In genomic region chr7:64830214-64830995, GRCm38 (mm10) we compare ENCODE assay signal across 18 mouse cellular contexts. TPM values are rescaled to one million over a fixed set of nuclear protein-coding genes. Genes with fewer than 3 reads are reported as not detected.
A peak's percentile ranks its signal among the peaks of the same experiment; 100 is the strongest.
DNase-seq lines count a peak whose midpoint lies in the region; ATAC-seq and TF ChIP-seq lines count a peak whose summit lies in the region.
"Had no signal": no experiment of that assay in that cellular context is flagged by ENCODE, and none has a peak within 500 bp of the region (broad histone marks: within the 10 kb centered on the region; RNA-seq: fewer than 3 reads in every experiment).

No protein-coding gene starts in this region.

- no peak for TF ChIP-seq POLR2A in ES-Bruce4 (IDR thresholded peaks at IDR 0.05; ENCODE audit: insufficient read depth, low read length)
- TF ChIP-seq POLR2A in kidney, adult 2 months (IDR thresholded peaks at IDR 0.05; ENCODE audit: low read depth, low read length): no peak

- no peak overlapping the region for H3K4me3 ChIP-seq in ES-Bruce4 (ENCODE audit: low read depth, low read length)
- H3K4me3 ChIP-seq in neural tube, embryonic 12.5 days: no peak overlapping the region
- H3K4me3 ChIP-seq in kidney, adult 2 months (ENCODE audit: insufficient read depth, low read depth, low read length): no peak overlapping the region
- H3K4me3 ChIP-seq: embryonic facial prominence, embryonic 10.5 days; heart, embryonic 13.5 days; kidney, embryonic 15.5 days; midbrain, embryonic 13.5 days had no signal

- H3K4me1 ChIP-seq in ES-Bruce4 (ENCODE audit: control insufficient read depth, insufficient read depth, low read length): peaks cover 4% of the 10 kb centered on the region
- H3K4me1 ChIP-seq in neural tube, embryonic 12.5 days: peaks cover 10% of the 10 kb centered on the region; the same call in 1 of the 2 replicates
- no peaks in the 10 kb centered on the region for H3K4me1 ChIP-seq in kidney, adult 2 months (ENCODE audit: control insufficient read depth, insufficient read depth, low read length)
- H3K4me1 ChIP-seq: heart, embryonic 13.5 days had no signal

- no peak overlapping the region for H3K9ac ChIP-seq in ES-Bruce4 (ENCODE audit: low read depth, poor library complexity, severe bottlenecking)
- no peak overlapping the region for H3K9ac ChIP-seq in neural tube, embryonic 12.5 days
- H3K9ac ChIP-seq: heart, embryonic 13.5 days; kidney, embryonic 15.5 days; lung, embryonic 14.5 days; midbrain, embryonic 13.5 days had no signal

- WGBS in neural tube, embryonic 12.5 days: 13% methylated on average over 5 of the region's 5 CpGs
- WGBS in kidney, adult 2 months: 21% methylated on average over 5 of the region's 5 CpGs

- no peak overlapping the region for H3K4me2 ChIP-seq in neural tube, embryonic 12.5 days (replicated peaks)
- H3K4me2 ChIP-seq: heart, embryonic 13.5 days; kidney, embryonic 15.5 days; liver, embryonic 11.5 days; lung, embryonic 14.5 days; midbrain, embryonic 13.5 days had no signal

- no peak for TF ChIP-seq CTCF in ES-Bruce4 (IDR thresholded peaks at IDR 0.05; ENCODE audit: low read depth, low read length)
- no peak for TF ChIP-seq CTCF in kidney, adult 2 months (conservative IDR thresholded peaks at IDR 0.05; ENCODE audit: insufficient read depth, insufficient read length, low read depth, low read length)

- TF ChIP-seq EP300 in ES-Bruce4 (IDR thresholded peaks at IDR 0.05; ENCODE audit: insufficient read depth, low read depth, low read length): peak; percentile 90

- no peaks in the 10 kb centered on the region for H3K36me3 ChIP-seq in ES-Bruce4 (ENCODE audit: control insufficient read depth, insufficient read depth, low read length, poor library complexity, severe bottlenecking)
- H3K36me3 ChIP-seq in neural tube, embryonic 12.5 days: no peaks in the 10 kb centered on the region
- H3K36me3 ChIP-seq in kidney, adult 2 months (ENCODE audit: control insufficient read depth, insufficient read depth, low read length): no peaks in the 10 kb centered on the region
- H3K36me3 ChIP-seq: embryonic facial prominence, embryonic 10.5 days; G1E; heart, embryonic 13.5 days; kidney, embryonic 15.5 days; midbrain, embryonic 13.5 days had no signal

- peak overlapping the region; percentile 69 for H3K27ac ChIP-seq in ES-Bruce4 (ENCODE audit: insufficient read depth, low read length)
- no peak overlapping the region for H3K27ac ChIP-seq in neural tube, embryonic 12.5 days
- no peak overlapping the region for H3K27ac ChIP-seq in kidney, adult 2 months (ENCODE audit: insufficient read depth, low read depth, low read length)
- H3K27ac ChIP-seq: embryonic facial prominence, embryonic 10.5 days; heart, embryonic 13.5 days; kidney, embryonic 15.5 days; midbrain, embryonic 13.5 days had no signal

- no peaks in the 10 kb centered on the region for H3K27me3 ChIP-seq in ES-Bruce4 (ENCODE audit: control insufficient read depth, insufficient read depth, low read length, poor library complexity, severe bottlenecking)
- no peaks in the 10 kb centered on the region for H3K27me3 ChIP-seq in neural tube, embryonic 12.5 days (replicated peaks)
- no peaks in the 10 kb centered on the region for H3K27me3 ChIP-seq in kidney, adult 2 months (replicated peaks; ENCODE audit: control insufficient read depth, insufficient read depth, low read length)
- H3K27me3 ChIP-seq: heart, embryonic 13.5 days; kidney, embryonic 15.5 days; midbrain, embryonic 13.5 days had no signal

- peaks cover 6% of the 10 kb centered on the region for H3K9me3 ChIP-seq in ES-Bruce4 (replicated peaks; ENCODE audit: control insufficient read depth, insufficient read depth, low read length, poor library complexity, severe bottlenecking)
- H3K9me3 ChIP-seq in neural tube, embryonic 12.5 days: no peaks in the 10 kb centered on the region
- H3K9me3 ChIP-seq: embryonic facial prominence, embryonic 10.5 days; kidney, embryonic 15.5 days had no signal

- peak; percentile 41; the same call in 1 of the 2 replicates for ATAC-seq in neural tube, embryonic 12.5 days (ENCODE audit: low FRiP score, low read depth)
- ATAC-seq: forebrain, embryonic 14.5 days; inflammation-experienced regulatory T-cells, adult 6 months; midbrain, embryonic 13.5 days had no signal

- peak; percentile 66 for DNase-seq in R1 (ENCODE audit: low read depth, low spot score)
- DNase-seq in embryo, embryonic 10 days (ENCODE audit: low spot score): peak; percentile 54
- no peak for DNase-seq in kidney, adult 2 months
- DNase-seq in thymus, postnatal 14 days: no peak
- no peak for DNase-seq in gastrocnemius, adult 8-10 months (ENCODE audit: low spot score in 2 of 2)
- DNase-seq: cerebellum, postnatal 10 days; right cerebral cortex, postnatal 25 days had no signal

RNA-seq across cellular contexts. Expression of gene Nsmce3, which starts 42.4 kb away (rescaled TPM):
- 5.8 and 7.0 TPM in 2 replicates for polyA plus RNA-seq in ES-Bruce4 (2011; ENCODE audit: insufficient read depth, insufficient read length, low read depth, missing spikeins)
- 9.9 and 10.3 TPM in 2 replicates for polyA plus RNA-seq in neural tube, embryonic 12.5 days (2016; fragmentation: Nextera tagmentation; extraction: Ambion mirVana)
- polyA plus RNA-seq in kidney, adult 2 months (2012; rRNA removed): 3.5 and 4.0 TPM in 2 replicates
- 1 to 10 TPM; 2.3 to 2.9 (median 2.6) TPM for total RNA-seq in gastrocnemius, adult 8-10 months (2022)

Comparison
In these comparisons a context has a peak if more than half of its experiments do, and no peak if none do; other contexts are left out.
1. DNase-seq: peak in R1 (single experiment) and embryo, embryonic 10 days (single experiment); none in kidney, adult 2 months (single experiment), thymus, postnatal 14 days (single experiment) and gastrocnemius, adult 8-10 months (0 of 2).